Mouse (Mus musculus) mammary gland, adult 2 months (tissue): ENCODE measurements around the gene Muc3. TPM values are rescaled to one million over a fixed set of nuclear protein-coding genes. Genes with fewer than 3 reads are reported as not detected.

Source experiments
- polyA plus RNA-seq: library from polyadenylated mRNA; depleted of rRNA; stranded (reverse); fragments of >200 nt; gene quantifications from 2 replicates; pipeline ENCODE4 v1.2.3, GENCODE M21; 2012; ENCODE audit warnings: low replicate concordance; rRNA removed

Gene Muc3
- not detected in 2 replicates for polyA plus RNA-seq

GRCm38 (mm10) chr5:137149272-137149882, at the start of gene Muc3:
Gene Muc3, minus strand, starts transcription at chr5:137149322.

GRCm38 (mm10) chr5:137115866-137116847, 33.0 kb downstream of the Muc3 start, which contains the start of gene Trim56:
Gene Trim56, minus strand, starts transcription at chr5:137116209.

Other genes with a start within 250 kb of the Muc3 start
- 8.6 and 14.3 TPM in 2 replicates for gene Ift22, start 241.2 kb downstream of the Muc3 start, polyA plus RNA-seq
- gene Fis1, start 196.0 kb downstream of the Muc3 start, polyA plus RNA-seq: 140 and 194 TPM in 2 replicates
- gene Cldn15, start 182.7 kb downstream of the Muc3 start, polyA plus RNA-seq: 23.5 and 26.0 TPM in 2 replicates
- 72.8 and 79.7 TPM in 2 replicates for gene Plod3, start 162.3 kb downstream of the Muc3 start, polyA plus RNA-seq
- gene Znhit1, start 161.3 kb downstream of the Muc3 start, polyA plus RNA-seq: 80.0 and 135 TPM in 2 replicates
- not detected in 2 replicates for gene Vgf, start 122.9 kb downstream of the Muc3 start, polyA plus RNA-seq
- gene Ap1s1, start 103.2 kb downstream of the Muc3 start, polyA plus RNA-seq: 48.3 and 50.1 TPM in 2 replicates
- gene Serpine1, start 77.1 kb downstream of the Muc3 start, polyA plus RNA-seq: 3.0 and 4.1 TPM in 2 replicates
- 8.4 and 26.4 TPM in 2 replicates for gene Trim56, start 33.1 kb downstream of the Muc3 start, polyA plus RNA-seq
- 1.5 and 2.9 TPM in 2 replicates for gene Muc3a, start 63.1 kb upstream of the Muc3 start, polyA plus RNA-seq
- gene Ache, start 138.2 kb upstream of the Muc3 start, polyA plus RNA-seq: 6.3 and 11.6 TPM in 2 replicates
- gene Ufsp1, start 145.3 kb upstream of the Muc3 start, polyA plus RNA-seq: 14.8 and 18.7 TPM in 2 replicates
- gene Srrt, start 158.4 kb upstream of the Muc3 start, polyA plus RNA-seq: 128 and 155 TPM in 2 replicates
- 62.9 and 86.1 TPM in 2 replicates for gene Trip6, start 165.1 kb upstream of the Muc3 start, polyA plus RNA-seq
- gene Slc12a9, start 184.3 kb upstream of the Muc3 start, polyA plus RNA-seq: 23.2 and 30.9 TPM in 2 replicates
- 36.2 and 46.4 TPM in 2 replicates for gene Ephb4, start 200.8 kb upstream of the Muc3 start, polyA plus RNA-seq